Mouse (Mus musculus) liver, embryonic 14.5 days (tissue): ENCODE data around the gene Spag9. TPM values are rescaled to one million over a fixed set of nuclear protein-coding genes. Genes with fewer than 3 reads are reported as not detected.

Experiments used
- ATAC-seq: fragments of 200-750 bp; cut with Nextera tagmentation; 2 replicates; pipeline ENCODE4 v1.8.0; 2017; ENCODE audit warnings: moderate number of reproducible peaks, mild to moderate bottlenecking, moderate library complexity; ENCODE audit not compliant: insufficient read depth
- DNase-seq, 3 experiments: peaks; one replicate each; pipeline ENCODE4 v3.0.0-alpha.2; 2012 to 2013; ENCODE audit warnings: low read depth in 3 of 3, low spot score in 3 of 3
- H3K27ac ChIP-seq: fragments of 300-500 bp; sonication (generic); 2 replicates; pipeline ENCODE4 v1.5.1; 2014; ENCODE audit warnings: moderate library complexity, mild to moderate bottlenecking, control low read depth, inconsistent platforms
- H3K27me3 ChIP-seq: fragments of 300-500 bp; sonication (generic); 2 replicates; pipeline ENCODE4 v1.6.1; 2014; ENCODE audit warnings: mild to moderate bottlenecking, low read length, moderate library complexity; ENCODE audit not compliant: control insufficient read depth, insufficient read depth
- H3K36me3 ChIP-seq: fragments of 300-500 bp; sonication (generic); replicated peaks from 2 replicates; pipeline ENCODE4 v1.6.1; 2014; ENCODE audit warnings: low read depth; ENCODE audit not compliant: control insufficient read depth, insufficient read depth
- H3K4me1 ChIP-seq, 2 experiments: fragments of 200-500 bp in 1 of 2; fragments of 300-500 bp in 1 of 2; sonication (generic) in 1 of 2; replicated peaks; 2 replicates each; pipeline ENCODE4 v1.6.1; 2012 to 2014; ENCODE audit warnings: antibody characterized with exemption in 1 of 2, inconsistent platforms in 1 of 2, low read length in 1 of 2; ENCODE audit not compliant: control insufficient read depth in 2 of 2, insufficient read depth in 2 of 2
- H3K4me2 ChIP-seq: fragments of 300-500 bp; sonication (generic); 2 replicates; pipeline ENCODE4 v1.6.1; 2014; ENCODE audit warnings: low read depth, mild to moderate bottlenecking, control low read depth, moderate library complexity
- H3K4me3 ChIP-seq, 2 experiments: fragments of 200-500 bp in 1 of 2; fragments of 300-500 bp in 1 of 2; sonication (generic) in 1 of 2; 2 replicates each; pipeline ENCODE4 v1.5.1; 2012 to 2014; ENCODE audit warnings: low read depth in 2 of 2, low read length in 2 of 2, mild to moderate bottlenecking in 2 of 2, control low read depth in 1 of 2, inconsistent platforms in 1 of 2, moderate library complexity in 1 of 2; ENCODE audit not compliant: insufficient read depth in 1 of 2
- H3K9ac ChIP-seq: fragments of 300-500 bp; sonication (generic); replicated peaks from 2 replicates; pipeline ENCODE4 v1.6.1; 2014; ENCODE audit warnings: mild to moderate bottlenecking, control low read depth, moderate library complexity
- H3K9me3 ChIP-seq: fragments of 300-500 bp; sonication (generic); 2 replicates; pipeline ENCODE4 v1.6.1; 2016; ENCODE audit warnings: low read length, mixed read lengths; ENCODE audit not compliant: control insufficient read depth
- CTCF ChIP-seq: IDR thresholded peaks from 2 replicates; pipeline ENCODE4 v1.5.1; 2016; ENCODE audit warnings: antibody characterized with exemption, low read depth, control low read depth
- EP300 ChIP-seq: IDR thresholded peaks from 2 replicates; pipeline ENCODE4 v1.6.1; 2016; ENCODE audit warnings: antibody characterized with exemption, low read depth
- WGBS: fragments of 180-500 bp; shearing (Covaris S2); extraction: QIAGEN DNeasy Blood & Tissue Kit; methylation state at CpG from one replicate; pipeline ENCODE4 v1.1.7; 2014; ENCODE audit not compliant: insufficient replicate concordance; 5-methylcytosine and 5-hydroxymethylcytosine counted together
- polyA plus RNA-seq, 2 experiments: library from polyadenylated mRNA; depleted of rRNA in 1 of 2; stranded (reverse) in 1 of 2; unstranded in 1 of 2; fragments of >200 nt; fragmentation: Nextera tagmentation in 1 of 2; extraction: Ambion mirVana in 1 of 2; gene quantifications; 2 replicates each; pipeline versions ENCODE4 v1.2.1 to v1.2.3; 2012 to 2014

Spag9 gene
- polyA plus RNA-seq, 2 experiments, result 6.9 to 10.8 TPM

DNA sequence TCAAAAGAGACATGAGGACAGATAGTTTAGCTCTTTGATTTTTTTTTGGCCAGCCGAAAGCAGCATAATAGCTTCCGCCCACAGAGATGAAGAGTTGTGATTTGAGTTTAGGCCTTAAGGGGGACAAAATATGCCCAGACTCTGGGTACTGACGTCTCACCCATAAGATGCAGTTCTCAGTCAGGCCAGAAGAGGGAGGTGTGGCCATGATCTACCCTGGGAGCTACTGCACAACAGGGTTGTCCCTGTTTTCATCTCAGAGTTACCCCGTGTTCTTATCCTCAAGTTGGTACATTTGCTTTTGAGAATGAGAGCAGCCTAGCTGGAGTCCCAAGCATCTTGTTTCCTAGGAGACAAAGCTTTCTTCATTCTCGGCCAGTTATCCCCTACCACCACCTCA, 132.1 kb downstream of the Spag9 start:
- no peaks in the 10 kb centered on the region for H3K27me3 ChIP-seq
- H3K9ac ChIP-seq, result no peak overlapping the region
- TF ChIP-seq EP300 (no peak), CTCF (peak; percentile 89)
- no peaks in the 10 kb centered on the region for H3K4me1 ChIP-seq
- H3K27ac ChIP-seq, result no peak overlapping the region
- H3K4me3 ChIP-seq, result no peak overlapping the region
- ATAC-seq (peak; percentile 41; the same call in 1 of the 2 replicates), DNase-seq (peak in 2 of 3 experiments; percentile 37 to 53)
- H3K9me3 ChIP-seq, result no peaks in the 10 kb centered on the region
- H3K4me2 ChIP-seq, result no peak overlapping the region
- H3K36me3 ChIP-seq, result no peaks in the 10 kb centered on the region; the same call in 1 of the 2 replicates
- 34% methylated on average over 5 of the region's 5 CpGs for WGBS

DNA sequence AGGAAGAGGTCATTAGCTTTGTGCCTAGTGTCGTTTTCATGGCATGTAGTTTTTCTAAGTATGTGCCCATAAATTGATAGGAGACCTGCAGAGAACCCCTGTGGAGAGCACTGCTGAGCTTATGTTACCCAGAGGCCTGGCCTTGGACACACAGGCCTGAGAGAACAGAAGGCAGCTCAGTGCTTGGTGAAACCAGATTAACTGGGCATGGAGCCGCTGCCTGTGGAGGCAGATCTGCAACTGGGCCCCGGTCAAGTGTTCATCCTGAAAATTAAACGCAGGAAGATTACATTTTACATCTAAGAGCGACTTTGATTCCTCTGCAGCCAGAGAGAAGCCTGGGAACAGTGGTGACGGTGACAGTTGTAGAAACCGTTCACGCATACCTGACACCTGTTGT, 132.6 kb downstream of the Spag9 start:
- Histone ChIP-seq H3K9ac (no peak overlapping the region), H3K27me3 (no peaks in the 10 kb centered on the region), H3K27ac (no peak overlapping the region), H3K4me2 (no peak overlapping the region), H3K4me1 (no peaks in the 10 kb centered on the region), H3K9me3 (no peaks in the 10 kb centered on the region), H3K36me3 (no peaks in the 10 kb centered on the region; the same call in 1 of the 2 replicates), H3K4me3 (no peak overlapping the region)
- ATAC-seq, result no peak
- 76% methylated on average over 8 of the region's 8 CpGs for WGBS
- TF ChIP-seq EP300 (no peak), CTCF (no peak)
- DNase-seq, result no peak

DNA sequence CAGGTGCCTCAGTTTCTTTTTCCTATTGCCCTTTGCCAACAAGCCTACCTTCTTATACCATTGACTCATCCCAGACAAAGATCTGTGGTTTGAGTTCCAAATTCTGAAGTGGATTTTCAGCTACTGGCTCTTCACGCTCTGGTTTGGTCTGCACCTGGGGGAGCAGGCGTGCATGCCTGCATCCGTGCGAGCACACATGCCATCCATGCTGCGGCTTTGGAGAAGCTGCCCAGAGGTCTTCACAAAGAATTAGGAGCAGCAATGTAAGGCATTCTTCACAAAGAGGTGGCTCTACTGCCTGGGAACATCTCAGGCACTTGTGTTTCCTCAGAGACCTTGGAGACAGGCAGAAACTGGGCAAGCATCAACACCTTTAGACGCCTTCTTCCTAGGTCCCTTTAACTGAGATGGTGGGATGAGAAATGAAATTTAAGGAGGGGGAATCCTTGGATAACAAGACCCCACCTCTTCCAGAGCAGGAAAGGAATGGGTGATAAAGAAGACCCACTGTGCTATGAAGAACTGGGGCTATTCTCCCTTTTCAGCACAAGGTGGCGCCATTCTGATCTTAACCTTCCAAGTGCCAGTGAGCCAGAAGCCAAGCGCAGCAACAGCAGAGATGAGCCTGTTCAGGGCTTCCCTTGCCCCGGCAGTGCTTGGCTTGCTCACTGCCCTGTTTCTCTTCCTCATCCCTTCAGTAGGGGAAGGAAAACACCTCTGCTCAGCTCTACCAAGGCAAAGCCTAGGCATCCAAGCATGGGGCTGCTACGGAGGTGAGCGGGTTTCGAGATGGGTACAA, 133.6 kb downstream of the Spag9 start:
- Histone ChIP-seq H3K4me2 (no peak overlapping the region), H3K36me3 (no peaks in the 10 kb centered on the region; the same call in 1 of the 2 replicates), H3K27ac (no peak overlapping the region), H3K27me3 (no peaks in the 10 kb centered on the region), H3K4me3 (no peak overlapping the region), H3K9ac (no peak overlapping the region), H3K9me3 (no peaks in the 10 kb centered on the region), H3K4me1 (no peaks in the 10 kb centered on the region)
- DNase-seq (peak in 2 of 3 experiments; percentile 36 to 47), ATAC-seq (no peak)
- TF ChIP-seq CTCF (peak; percentile 90), EP300 (no peak)
- 61% methylated on average over 12 of the region's 12 CpGs for WGBS

DNA sequence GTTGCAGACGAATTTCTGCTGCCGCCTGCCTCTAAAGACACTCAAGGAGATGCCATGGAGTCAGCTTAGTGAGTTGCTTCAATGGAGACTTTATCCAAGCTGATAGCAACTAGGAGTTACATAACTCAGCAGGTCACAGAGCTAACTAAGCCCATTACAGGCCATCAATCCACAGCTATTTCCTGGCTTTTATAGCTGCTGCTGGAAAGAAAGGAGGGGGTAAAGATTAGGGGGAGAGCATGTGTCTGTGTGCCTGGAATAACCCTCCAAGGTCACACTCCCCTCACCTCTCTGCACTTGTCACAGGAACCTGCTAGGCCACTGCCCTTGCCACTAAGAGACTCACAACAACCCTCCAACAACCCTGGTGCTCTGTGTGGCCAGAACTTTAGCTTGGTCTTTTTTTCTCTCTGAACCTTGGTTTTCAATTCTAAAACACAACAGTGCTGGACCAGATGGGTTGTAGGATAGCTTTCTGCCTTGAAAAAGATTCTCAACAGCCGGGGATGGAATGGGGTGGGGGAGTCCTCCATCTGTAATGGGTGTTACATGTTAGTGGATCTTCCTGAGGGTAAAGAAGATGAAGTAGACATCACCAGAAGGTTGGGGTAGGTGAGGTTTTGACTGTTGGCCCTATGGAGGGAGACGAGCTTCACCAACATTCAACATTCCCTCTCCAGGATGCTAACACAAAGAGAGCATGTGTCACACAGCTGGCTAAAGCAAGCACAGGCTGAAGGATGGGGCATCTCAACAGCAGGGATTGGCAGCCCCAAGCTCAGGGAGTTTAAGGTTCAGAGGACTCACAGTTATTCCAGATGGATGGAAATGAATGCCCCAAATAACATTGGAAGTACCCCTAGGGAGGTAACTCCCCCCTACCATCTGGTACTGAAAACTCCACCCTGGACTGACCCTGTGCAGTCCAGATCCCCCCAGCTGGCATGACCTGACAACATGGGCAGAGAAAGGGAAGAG, 134.5 kb downstream of the Spag9 start:
- no peaks in the 10 kb centered on the region for H3K9me3 ChIP-seq
- ATAC-seq (no peak), DNase-seq (no peak)
- no peak overlapping the region for H3K4me2 ChIP-seq
- H3K27ac ChIP-seq, result no peak overlapping the region
- TF ChIP-seq EP300 (no peak), CTCF (no peak)
- no peaks in the 10 kb centered on the region for H3K36me3 ChIP-seq
- H3K4me3 ChIP-seq, result no peak overlapping the region
- WGBS, result 44% methylated on average over 4 of the region's 4 CpGs
- H3K9ac ChIP-seq, result no peak overlapping the region
- no peaks in the 10 kb centered on the region for H3K27me3 ChIP-seq
- no peaks in the 10 kb centered on the region for H3K4me1 ChIP-seq
